Mouse (Mus musculus): ENCODE data around the gene Ezh1. TPM values are rescaled to one million over a fixed set of nuclear protein-coding genes. Genes with fewer than 3 reads are reported as not detected.

Ezh1 gene
- total RNA-seq, 2 experiments from 2014 or later: 55.7 to 62.7 TPM

DNA sequence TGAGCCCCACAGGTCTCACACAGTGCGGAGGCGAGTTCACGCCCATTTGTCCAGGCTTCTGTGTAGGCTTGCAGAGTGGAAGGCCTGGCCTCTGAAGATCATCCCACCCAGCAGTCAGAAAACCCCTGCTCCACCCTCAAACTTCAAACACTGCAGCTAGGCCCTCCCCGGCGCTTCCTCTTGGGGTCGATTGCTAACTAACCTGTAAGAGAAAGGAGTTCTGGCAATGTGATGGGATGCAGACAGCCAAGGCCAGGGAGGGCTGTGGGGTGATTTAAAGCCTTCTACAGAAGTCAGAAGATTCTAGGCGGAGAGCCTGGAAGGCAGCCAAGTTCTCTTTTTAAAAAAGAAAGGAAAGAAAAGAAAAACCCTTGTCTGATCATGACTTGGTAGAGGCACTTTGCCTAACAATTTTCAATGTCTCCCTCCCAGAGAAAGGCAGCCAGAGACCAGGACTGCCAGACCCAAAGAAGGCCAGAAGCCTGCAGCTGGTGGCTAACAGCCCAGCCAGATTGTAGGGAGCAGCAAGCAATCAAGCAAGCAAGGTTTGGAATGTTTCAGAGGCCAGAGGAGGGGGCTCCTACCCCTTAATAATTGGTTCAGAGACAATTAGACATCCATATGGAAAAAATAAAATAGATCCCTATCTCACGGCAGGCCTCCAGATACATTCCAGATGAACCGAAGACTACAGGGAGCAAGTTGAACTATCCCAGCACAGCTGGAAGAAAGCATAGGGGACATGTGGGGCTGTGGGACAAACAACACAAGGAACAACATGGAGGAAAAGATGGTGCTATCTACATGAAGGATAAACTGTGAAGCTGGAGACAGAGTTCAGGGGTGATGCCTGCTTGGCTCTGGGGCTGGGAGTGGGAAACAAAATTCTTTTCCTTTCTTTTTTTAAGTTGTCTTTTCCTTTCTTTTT lies 76.8 kb downstream of the Ezh1 start:
- no peak for DNase-seq (ENCODE audit: low spot score in 2 of 2)

DNA sequence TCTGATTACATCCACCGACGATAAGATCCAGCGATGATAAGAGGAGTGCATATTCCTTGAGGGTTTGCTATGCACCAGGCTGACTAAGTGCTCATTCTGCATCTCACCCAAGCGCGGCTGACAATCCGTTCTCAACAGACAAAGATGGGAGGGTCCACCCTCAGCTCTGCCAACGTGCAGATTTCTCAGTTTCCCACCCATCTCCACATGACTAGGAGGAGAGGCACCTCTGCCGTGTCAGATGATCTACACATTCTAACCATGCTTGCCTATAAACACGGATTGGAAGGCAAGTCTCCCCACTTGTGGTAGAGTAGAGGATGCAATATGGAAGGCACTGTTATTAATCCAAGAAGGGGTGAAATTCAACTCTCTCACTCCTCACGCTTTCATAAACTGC lies 77.5 kb downstream of the Ezh1 start:
- no peak for DNase-seq (ENCODE audit: low spot score in 2 of 2)

DNA sequence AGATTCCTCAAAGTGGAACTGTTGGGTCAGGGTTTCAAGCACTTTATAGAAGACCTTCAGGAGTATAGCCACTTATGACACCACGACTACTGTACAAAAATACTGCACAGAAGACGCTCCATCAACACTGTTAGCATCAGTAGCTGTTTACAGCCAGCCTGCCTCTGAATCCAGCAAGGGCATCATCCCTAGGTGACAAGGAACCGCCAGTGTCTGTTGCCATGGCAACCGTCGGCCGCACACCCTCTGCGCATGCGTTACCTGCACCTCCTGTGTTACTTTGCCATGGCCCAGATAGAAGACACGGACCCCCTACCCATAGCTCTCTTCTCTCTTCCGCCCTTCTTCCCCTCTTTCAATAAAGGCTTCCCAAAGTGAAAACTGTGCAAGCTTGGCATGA lies 79.9 kb downstream of the Ezh1 start:
- DNase-seq (ENCODE audit: low spot score in 2 of 2): peak in 1 of 2 experiments; percentile 38

DNA sequence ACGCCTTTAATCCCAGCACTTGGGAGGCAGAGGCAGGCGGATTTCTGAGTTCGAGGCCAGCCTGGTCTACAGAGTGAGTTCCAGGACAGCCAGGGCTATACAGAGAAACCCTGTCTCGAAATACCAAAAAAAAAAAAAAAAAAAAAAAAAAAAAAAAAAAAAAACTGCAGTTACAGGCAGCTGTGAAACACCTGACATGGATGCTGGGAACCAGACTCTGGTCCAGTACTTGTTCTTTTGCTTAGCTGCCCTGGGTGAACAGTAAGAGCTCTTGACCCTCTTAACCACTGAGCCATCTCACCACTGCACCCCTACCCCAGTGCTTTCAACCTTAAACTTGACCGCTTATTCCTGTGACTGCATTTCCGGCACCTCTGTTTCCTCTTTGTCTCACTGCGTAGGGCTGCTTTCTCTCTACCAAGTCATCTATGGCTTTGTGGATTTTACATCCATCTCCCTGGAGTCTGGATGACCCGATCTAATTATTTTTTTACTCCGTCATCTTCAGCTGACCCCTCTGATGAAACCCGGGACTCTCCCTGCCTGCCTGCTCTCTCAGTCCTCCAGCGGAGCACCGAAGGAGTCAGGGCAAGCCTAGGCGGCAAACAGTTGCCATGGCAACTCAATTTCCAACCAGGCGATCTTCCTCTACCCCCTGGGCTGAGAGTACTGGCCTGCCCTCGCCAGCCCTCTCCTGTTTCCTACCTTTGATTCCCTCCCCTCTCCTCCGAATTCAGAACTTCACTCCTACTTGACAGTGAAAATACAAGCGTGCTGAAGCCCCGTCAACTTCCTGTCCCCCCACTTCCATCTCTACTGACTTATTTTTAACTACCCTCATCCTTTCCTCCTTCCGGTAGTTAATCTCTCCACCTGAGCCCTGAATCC lies 82.7 kb downstream of the Ezh1 start:
- peak in 1 of 2 experiments; percentile 44 for DNase-seq (ENCODE audit: low spot score in 2 of 2)

DNA sequence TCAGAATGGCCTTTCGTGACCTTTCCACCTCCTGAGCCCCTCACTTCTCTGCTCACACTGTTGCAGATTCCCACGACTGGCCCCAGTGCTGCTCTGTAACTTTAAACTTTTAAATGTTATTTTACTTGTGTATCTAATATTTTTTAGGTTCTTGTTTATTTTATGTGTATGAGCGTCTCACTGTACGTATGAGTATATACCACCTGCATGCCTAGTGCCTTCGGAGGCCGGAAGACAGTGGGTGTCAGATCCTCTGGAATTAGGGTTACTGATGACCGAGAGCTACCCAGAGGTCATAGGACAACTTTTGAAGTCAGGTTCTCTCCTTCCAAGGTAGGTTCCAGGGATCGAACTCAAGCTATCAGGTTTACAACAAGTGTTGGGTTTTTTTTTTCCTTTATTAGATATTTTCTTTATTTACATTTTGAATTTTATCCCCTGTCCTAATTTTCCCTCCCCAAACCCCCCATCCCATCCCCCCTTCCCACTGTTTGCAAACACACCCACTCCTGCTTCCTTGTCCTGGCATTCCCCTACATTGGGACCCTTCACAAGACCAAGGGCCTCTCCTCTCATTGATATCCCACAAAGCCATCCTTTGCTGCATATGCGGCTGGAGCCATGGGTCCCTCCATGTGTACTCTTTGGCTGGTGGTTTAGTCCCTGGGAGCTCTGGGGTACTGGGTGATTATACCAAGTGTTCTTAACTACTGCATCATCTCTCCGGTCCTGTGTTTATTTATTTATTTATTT lies 83.9 kb downstream of the Ezh1 start:
- no peak for DNase-seq (ENCODE audit: low spot score in 2 of 2)

Other genes starting within 250 kb of the Ezh1 start
- 100 to 1,000 TPM; 423 to 445 TPM for gene Atp6v0a1, start 217.0 kb downstream of the Ezh1 start, total RNA-seq (2021)
- gene Naglu, start 156.5 kb downstream of the Ezh1 start, total RNA-seq (2021): 1 to 10 TPM; 7.0 to 7.9 TPM
- gene Hsd17b1, start 148.1 kb downstream of the Ezh1 start, total RNA-seq (2021): under 1 TPM; 0.59 to 0.91 TPM
- 10 to 100 TPM; 22.5 to 24.6 TPM for gene Coasy, start 143.9 kb downstream of the Ezh1 start, total RNA-seq (2021)
- gene Mlx, start 139.2 kb downstream of the Ezh1 start, total RNA-seq (2021): 10 to 100 TPM; 39.5 to 46.6 TPM
- gene Psmc3ip, start 131.0 kb downstream of the Ezh1 start, total RNA-seq (2021): 1 to 10 TPM; 3.0 to 3.6 TPM
- 10 to 100 TPM; 53.9 to 57.8 TPM for gene Retreg3, start 106.6 kb downstream of the Ezh1 start, total RNA-seq (2021)
- gene Tubg1, start 106.5 kb downstream of the Ezh1 start, total RNA-seq (2021): 10 to 100 TPM; 44.5 to 53.3 TPM
- 10 to 100 TPM; 48.6 to 54.5 TPM for gene Tubg2, start 70.6 kb downstream of the Ezh1 start, total RNA-seq (2021)
- 100 to 1,000 TPM; 158 to 160 TPM for gene Cntnap1, start 55.9 kb downstream of the Ezh1 start, total RNA-seq (2021)
- gene Plekhh3, start 55.1 kb downstream of the Ezh1 start, total RNA-seq (2021): 10 to 100 TPM; 14.2 to 16.7 TPM
- gene Ccr10, start 51.0 kb downstream of the Ezh1 start, total RNA-seq (2021): under 1 TPM in 1 of 2 experiments, not detected in 1; 0.28 TPM
- 10 to 100 TPM; 31.4 to 37.8 TPM for gene Ramp2, start 19.6 kb upstream of the Ezh1 start, total RNA-seq (2021)
- gene Vps25, start 27.2 kb upstream of the Ezh1 start, total RNA-seq (2021): 10 to 100 TPM; 56.8 to 65.8 TPM
- gene Wnk4, start 34.1 kb upstream of the Ezh1 start, total RNA-seq (2021): 1 to 10 TPM; 7.0 to 8.8 TPM
- under 1 TPM; 0.46 to 0.56 TPM for gene Cntd1, start 52.5 kb upstream of the Ezh1 start, total RNA-seq (2021)
- gene Coa3, start 52.7 kb upstream of the Ezh1 start, total RNA-seq (2021): 100 to 1,000 TPM; 103 to 112 TPM
- 100 to 1,000 TPM; 202 to 214 TPM for gene Becn1, start 75.8 kb upstream of the Ezh1 start, total RNA-seq (2021)
- 100 to 1,000 TPM; 128 to 131 TPM for gene Psme3, start 89.8 kb upstream of the Ezh1 start, total RNA-seq (2021)
- gene Aoc2, start 98.6 kb upstream of the Ezh1 start, total RNA-seq (2021): 1 to 10 TPM; 5.4 to 6.9 TPM
- gene Aoc3, start 104.1 kb upstream of the Ezh1 start, total RNA-seq (2021): under 1 TPM; 0.61 to 0.74 TPM
- gene G6pc, start 141.1 kb upstream of the Ezh1 start, total RNA-seq (2021): not detected
- gene Aarsd1, start 191.2 kb upstream of the Ezh1 start, total RNA-seq (2021): 10 to 100 TPM; 47.6 to 48.8 TPM
- 1 to 10 TPM; 8.2 to 8.6 TPM for gene Gm27029, start 198.3 kb upstream of the Ezh1 start, total RNA-seq (2021)
- gene Rundc1, start 198.6 kb upstream of the Ezh1 start, total RNA-seq (2021): 10 to 100 TPM; 40.9 to 46.9 TPM
- 1 to 10 TPM; 4.1 to 4.5 TPM for gene Ptges3l, start 198.9 kb upstream of the Ezh1 start, total RNA-seq (2021)
- 10 to 100 TPM; 51.0 to 52.1 TPM for gene Rpl27, start 215.8 kb upstream of the Ezh1 start, total RNA-seq (2021)
- gene Ifi35, start 221.9 kb upstream of the Ezh1 start, total RNA-seq (2021): 1 to 10 TPM; 2.6 to 3.2 TPM
- gene Rnd2, start 238.5 kb upstream of the Ezh1 start, total RNA-seq (2021): 100 to 1,000 TPM; 158 to 161 TPM
- 10 to 100 TPM; 37.9 to 44.5 TPM for gene Vat1, start 239.8 kb upstream of the Ezh1 start, total RNA-seq (2021)